In the genomic region with DNA sequence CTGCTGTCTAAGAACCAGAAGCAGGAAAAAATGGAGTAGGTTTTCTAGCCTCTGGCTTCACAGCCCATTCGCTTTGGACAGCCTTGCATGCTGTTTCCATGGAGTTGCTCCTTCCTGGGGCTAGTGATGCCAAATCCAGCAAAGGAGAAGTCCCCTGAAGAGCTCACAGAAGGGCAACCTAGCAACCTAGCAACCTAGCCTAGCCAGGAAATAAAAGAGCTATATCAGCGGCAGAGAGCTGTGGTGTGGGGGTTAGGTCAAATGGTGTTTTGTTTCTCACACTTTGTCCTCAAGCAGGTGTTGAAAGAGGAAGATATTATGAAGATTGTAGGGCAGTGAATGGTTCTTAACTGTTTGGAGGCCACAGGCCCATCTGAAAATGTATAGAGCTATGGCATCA, we compare ENCODE assay signal across 20 mouse cellular contexts. TPM values are rescaled to one million over a fixed set of nuclear protein-coding genes. Genes with fewer than 3 reads are reported as not detected.
DNase-seq lines count a peak whose midpoint lies in the region; ATAC-seq and TF ChIP-seq lines count a peak whose summit lies in the region.
"Had no signal": no experiment of that assay in that cellular context is flagged by ENCODE, and none has a peak within 500 bp of the region (broad histone marks: within the 10 kb centered on the region; RNA-seq: fewer than 3 reads in every experiment).

No protein-coding gene starts in this region.

- H3K27me3 ChIP-seq in forebrain, embryonic 15.5 days = no peaks in the 10 kb centered on the region
- peaks cover 2% of the 10 kb centered on the region; the same call in 1 of the 2 replicates for H3K27me3 ChIP-seq in forebrain, embryonic 11.5 days (ENCODE audit: control insufficient read depth, insufficient read depth, low read length)
- no peaks in the 10 kb centered on the region for H3K27me3 ChIP-seq in stomach, postnatal 0 days (ENCODE audit: control insufficient read depth, insufficient read depth, low read length)
- H3K27me3 ChIP-seq: CH12.LX; stomach, embryonic 15.5 days had no signal

- ATAC-seq in forebrain, embryonic 15.5 days (replicated peaks) = no peak
- no peak for ATAC-seq in forebrain, embryonic 11.5 days (replicated peaks; ENCODE audit: low FRiP score)
- peak; percentile 43 for ATAC-seq in megakaryocyte, adult 5-6 weeks (ENCODE audit: poor library complexity, severe bottlenecking)
- no peak for ATAC-seq in stomach, postnatal 0 days (ENCODE audit: low FRiP score, low TSS enrichment)
- ATAC-seq: intestine, embryonic 15.5 days; liver, postnatal 0 days had no signal

- no peak overlapping the region for H3K9ac ChIP-seq in forebrain, embryonic 15.5 days (replicated peaks)
- no peak overlapping the region for H3K9ac ChIP-seq in forebrain, embryonic 11.5 days (ENCODE audit: low read length)
- no peak overlapping the region for H3K9ac ChIP-seq in stomach, postnatal 0 days (ENCODE audit: low read length)
- H3K9ac ChIP-seq: intestine, embryonic 15.5 days; limb, embryonic 15.5 days; liver, postnatal 0 days; stomach, embryonic 15.5 days had no signal

- H3K4me2 ChIP-seq in forebrain, embryonic 15.5 days (replicated peaks) = 0 out of 2 replicates have a peak overlapping the region, but pooled peaks have one; percentile 52
- no peak overlapping the region for H3K4me2 ChIP-seq in forebrain, embryonic 11.5 days (ENCODE audit: low read depth, low read length, severe bottlenecking)
- H3K4me2 ChIP-seq in stomach, postnatal 0 days (replicated peaks; ENCODE audit: low read depth) = no peak overlapping the region
- H3K4me2 ChIP-seq: intestine, embryonic 15.5 days; limb, embryonic 15.5 days; stomach, embryonic 15.5 days had no signal

- no peak for TF ChIP-seq EP300 in stomach, postnatal 0 days (optimal IDR thresholded peaks at IDR 0.05)

- H3K36me3 ChIP-seq in forebrain, embryonic 15.5 days = no peaks in the 10 kb centered on the region
- no peaks in the 10 kb centered on the region for H3K36me3 ChIP-seq in forebrain, embryonic 11.5 days (ENCODE audit: control insufficient read depth, insufficient read depth, low read length)
- no peaks in the 10 kb centered on the region for H3K36me3 ChIP-seq in stomach, postnatal 0 days (ENCODE audit: control insufficient read depth, insufficient read depth, low read length)
- H3K36me3 ChIP-seq: intestine, embryonic 15.5 days; limb, embryonic 15.5 days; stomach, embryonic 15.5 days had no signal

- TF ChIP-seq CTCF in brain, embryonic 14.5 days (IDR thresholded peaks at IDR 0.05; ENCODE audit: borderline replicate concordance, extremely low read depth, insufficient read depth, insufficient read length) = no peak
- no peak for TF ChIP-seq CTCF in layer of hippocampus, adult 2 months (conservative IDR thresholded peaks at IDR 0.05)
- no peak for TF ChIP-seq CTCF in stomach, postnatal 0 days (IDR thresholded peaks at IDR 0.05; ENCODE audit: low read depth)

- peaks cover 18% of the 10 kb centered on the region for H3K4me1 ChIP-seq in forebrain, embryonic 15.5 days
- no peaks in the 10 kb centered on the region for H3K4me1 ChIP-seq in forebrain, embryonic 11.5 days (replicated peaks; ENCODE audit: control insufficient read depth, insufficient read depth, low read length)
- no peaks in the 10 kb centered on the region for H3K4me1 ChIP-seq in stomach, postnatal 0 days (replicated peaks; ENCODE audit: control insufficient read depth, insufficient read depth)
- H3K4me1 ChIP-seq: intestine, embryonic 15.5 days; limb, embryonic 15.5 days; stomach, embryonic 15.5 days had no signal

- WGBS in forebrain, embryonic 15.5 days = 74% methylated on average over 2 of the region's 2 CpGs
- WGBS in forebrain, embryonic 11.5 days = 48% methylated on average over 2 of the region's 2 CpGs
- 65% methylated on average over 2 of the region's 2 CpGs for WGBS in stomach, postnatal 0 days

- no peak overlapping the region for H3K27ac ChIP-seq in forebrain, embryonic 15.5 days (replicated peaks)
- no peak overlapping the region for H3K27ac ChIP-seq in forebrain, embryonic 11.5 days (ENCODE audit: low read depth, low read length)
- H3K27ac ChIP-seq in layer of hippocampus, adult 2 months = no peak overlapping the region
- H3K27ac ChIP-seq in stomach, postnatal 0 days (replicated peaks) = no peak overlapping the region
- H3K27ac ChIP-seq: intestine, embryonic 15.5 days; limb, embryonic 15.5 days; macrophage; stomach, embryonic 15.5 days had no signal

- H3K4me3 ChIP-seq in forebrain, embryonic 15.5 days = no peak overlapping the region
- no peak overlapping the region for H3K4me3 ChIP-seq in forebrain, embryonic 11.5 days (ENCODE audit: low read depth, low read length)
- H3K4me3 ChIP-seq in layer of hippocampus, adult 2 months = no peak overlapping the region
- no peak overlapping the region for H3K4me3 ChIP-seq in stomach, postnatal 0 days (ENCODE audit: low read depth, low read length)
- H3K4me3 ChIP-seq: intestine, embryonic 15.5 days; limb, embryonic 15.5 days; stomach, embryonic 15.5 days had no signal

- no peak for DNase-seq in forebrain, embryonic 11.5 days (ENCODE audit: low spot score)
- DNase-seq in A20 (ENCODE audit: low read depth, low spot score) = peak; percentile 62
- peak; percentile 22 for DNase-seq in brain, embryonic 14.5 days (ENCODE audit: low read depth)
- DNase-seq in layer of hippocampus, adult 2 months (ENCODE audit: low spot score in 2 of 2) = no peak
- DNase-seq in stomach, postnatal 0 days (ENCODE audit: low spot score) = no peak
- no peak for DNase-seq in thymus, postnatal 10 days (ENCODE audit: low spot score in 2 of 2)
- DNase-seq: adrenal gland, postnatal 14 days; kidney, postnatal 10 days; liver, postnatal 0 days; right cerebral cortex, postnatal 25 days; thymus, postnatal 36 days had no signal

- no peak for TF ChIP-seq POLR2A in brain, embryonic 14.5 days (IDR thresholded peaks at IDR 0.05; ENCODE audit: borderline replicate concordance, extremely low read depth, insufficient read depth, insufficient read length, poor library complexity, severe bottlenecking)

- no peaks in the 10 kb centered on the region for H3K9me3 ChIP-seq in forebrain, embryonic 15.5 days
- H3K9me3 ChIP-seq in forebrain, embryonic 11.5 days (ENCODE audit: control insufficient read depth, low read length) = no peaks in the 10 kb centered on the region
- no peaks in the 10 kb centered on the region for H3K9me3 ChIP-seq in stomach, postnatal 0 days (ENCODE audit: control insufficient read depth, low read length)
- H3K9me3 ChIP-seq: intestine, embryonic 15.5 days; limb, embryonic 15.5 days; stomach, embryonic 15.5 days had no signal

RNA-seq across cellular contexts. Expression of gene Zcchc18, which starts 1.7 kb away (rescaled TPM):
- 284 and 313 TPM in 2 replicates for polyA plus RNA-seq in forebrain, embryonic 15.5 days (2015; fragmentation: Nextera tagmentation; extraction: Ambion mirVana)
- polyA plus RNA-seq in forebrain, embryonic 11.5 days (2014; fragmentation: Nextera tagmentation; extraction: Ambion mirVana) = 94.4 and 99.1 TPM in 2 replicates
- 149 and 152 TPM in 2 replicates for polyA plus RNA-seq in brain, embryonic 14.5 days (2012; rRNA removed)
- total RNA-seq in megakaryocyte, adult 5-6 weeks (2015) = 0.29 and 0.46 TPM in 2 replicates
- not detected in 2 replicates for total RNA-seq in megakaryocyte, adult 5-6 weeks (2017)
- total RNA-seq in layer of hippocampus, adult 2 months (2021) = 100 to 1,000 TPM; 259 to 277 TPM
- 7.4 and 8.8 TPM in 2 replicates for polyA plus RNA-seq in stomach, postnatal 0 days (2015; fragmentation: Nextera tagmentation; extraction: Ambion mirVana)
- total RNA-seq: gastrocnemius, adult 8-10 months had no signal
- polyA plus RNA-seq: macrophage had no signal

RNA-seq across cellular contexts. Expression of gene Tmsb15b1, which starts 14.6 kb away (rescaled TPM):
- polyA plus RNA-seq in forebrain, embryonic 15.5 days (2015; fragmentation: Nextera tagmentation; extraction: Ambion mirVana) = 56.2 and 56.3 TPM in 2 replicates
- 20.9 and 25.3 TPM in 2 replicates for polyA plus RNA-seq in forebrain, embryonic 11.5 days (2014; fragmentation: Nextera tagmentation; extraction: Ambion mirVana)
- 12.8 and 19.7 TPM in 2 replicates for polyA plus RNA-seq in brain, embryonic 14.5 days (2012; rRNA removed)
- 3.6 and 5.0 TPM in 2 replicates for total RNA-seq in megakaryocyte, adult 5-6 weeks (2015)
- total RNA-seq in megakaryocyte, adult 5-6 weeks (2017) = 1.3 and 4.1 TPM in 2 replicates
- total RNA-seq in layer of hippocampus, adult 2 months (2021) = 1 to 10 TPM; 3.7 to 8.3 TPM
- polyA plus RNA-seq in stomach, postnatal 0 days (2015; fragmentation: Nextera tagmentation; extraction: Ambion mirVana) = 17.7 and 21.5 TPM in 2 replicates
- total RNA-seq: heart, adult 8-10 months had no signal
- polyA plus RNA-seq: macrophage had no signal

RNA-seq across cellular contexts. Expression of gene Tmsb15l, which starts 14.6 kb away (rescaled TPM):
- 11.1 and 12.5 TPM in 2 replicates for polyA plus RNA-seq in forebrain, embryonic 15.5 days (2015; fragmentation: Nextera tagmentation; extraction: Ambion mirVana)
- 4.6 and 7.0 TPM in 2 replicates for polyA plus RNA-seq in forebrain, embryonic 11.5 days (2014; fragmentation: Nextera tagmentation; extraction: Ambion mirVana)
- polyA plus RNA-seq in brain, embryonic 14.5 days (2012; rRNA removed) = 10.1 and 13.8 TPM in 2 replicates
- 2.1 TPM in 1 of 2 replicates, not detected in the other for total RNA-seq in megakaryocyte, adult 5-6 weeks (2015)
- total RNA-seq in megakaryocyte, adult 5-6 weeks (2017) = 3.9 and 10.4 TPM in 2 replicates
- 1 to 10 TPM; 1.9 to 2.3 TPM for total RNA-seq in layer of hippocampus, adult 2 months (2021)
- 2.9 and 3.4 TPM in 2 replicates for polyA plus RNA-seq in stomach, postnatal 0 days (2015; fragmentation: Nextera tagmentation; extraction: Ambion mirVana)
- total RNA-seq: adrenal gland, postnatal 14 days; heart, adult 8-10 months had no signal

RNA-seq across cellular contexts. Expression of gene Tmsb15b2, which starts 16.0 kb away (rescaled TPM):
- polyA plus RNA-seq in forebrain, embryonic 15.5 days (2015; fragmentation: Nextera tagmentation; extraction: Ambion mirVana) = 109 and 124 TPM in 2 replicates
- polyA plus RNA-seq in forebrain, embryonic 11.5 days (2014; fragmentation: Nextera tagmentation; extraction: Ambion mirVana) = 49.6 and 58.7 TPM in 2 replicates
- polyA plus RNA-seq in brain, embryonic 14.5 days (2012; rRNA removed) = 38.7 and 46.3 TPM in 2 replicates
- 8.5 and 14.0 TPM in 2 replicates for total RNA-seq in megakaryocyte, adult 5-6 weeks (2015)
- total RNA-seq in megakaryocyte, adult 5-6 weeks (2017) = not detected in 2 replicates
- 10 to 100 TPM; 18.4 to 27.5 TPM for total RNA-seq in layer of hippocampus, adult 2 months (2021)
- polyA plus RNA-seq in stomach, postnatal 0 days (2015; fragmentation: Nextera tagmentation; extraction: Ambion mirVana) = 21.3 and 28.4 TPM in 2 replicates
- polyA plus RNA-seq: macrophage had no signal

RNA-seq across cellular contexts. Expression of gene Slc25a53, which starts 46.8 kb away (rescaled TPM):
- polyA plus RNA-seq in forebrain, embryonic 15.5 days (2015; fragmentation: Nextera tagmentation; extraction: Ambion mirVana) = 15.7 and 17.8 TPM in 2 replicates
- 13.7 and 14.6 TPM in 2 replicates for polyA plus RNA-seq in forebrain, embryonic 11.5 days (2014; fragmentation: Nextera tagmentation; extraction: Ambion mirVana)
- 20.5 and 27.1 TPM in 2 replicates for polyA plus RNA-seq in brain, embryonic 14.5 days (2012; rRNA removed)
- 3.3 and 6.2 TPM in 2 replicates for total RNA-seq in megakaryocyte, adult 5-6 weeks (2015)
- 2.8 and 10.8 TPM in 2 replicates for total RNA-seq in megakaryocyte, adult 5-6 weeks (2017)
- 10 to 100 TPM; 28.5 to 37.6 TPM for total RNA-seq in layer of hippocampus, adult 2 months (2021)
- 4.2 and 4.8 TPM in 2 replicates for polyA plus RNA-seq in stomach, postnatal 0 days (2015; fragmentation: Nextera tagmentation; extraction: Ambion mirVana)

Comparison
In these comparisons a context has a peak if more than half of its experiments do, and no peak if none do; other contexts are left out.
1. DNase-seq: peak in A20 (single experiment) and brain, embryonic 14.5 days (single experiment); none in forebrain, embryonic 11.5 days (single experiment), layer of hippocampus, adult 2 months (0 of 2), stomach, postnatal 0 days (single experiment) and thymus, postnatal 10 days (0 of 2).